Mouse (Mus musculus) gastrocnemius, postnatal 36 days (tissue): ENCODE data around the gene Nars2. TPM values are rescaled to one million over a fixed set of nuclear protein-coding genes. Genes with fewer than 3 reads are reported as not detected.
"Not testable (repeated sequence)": the region's sequence is repeated elsewhere in the genome, so short reads cannot be mapped to it uniquely, and the experiment has no call there.

Experiments
- DNase-seq, 2 experiments: peaks; one replicate each; pipeline ENCODE4 v3.0.0; 2022
- intact Hi-C: fragments of 180-260 bp; cut with DNase I; formaldehyde crosslinking; loops from one replicate; pipeline ENCODE4 v1.15.1; 2025
- long read RNA-seq, 2 experiments: library from polyadenylated mRNA; stranded (forward); transcript quantifications; one replicate each; pipeline ENCODE4 v2.0.0; 2021
- total RNA-seq, 2 experiments: library from RNA; stranded (reverse); gene quantifications; 2 replicates each; pipeline ENCODE4 v1.2.3; 2021

Gene Nars2
- 1 to 10 TPM; 7.1 to 7.2 TPM for total RNA-seq
- long read RNA-seq, experiment 1, partial matches to known transcripts: 0 of 5 reads
- long read RNA-seq, experiment 1, other reads (novel, unspliced or antisense): 2 of 5 reads
- long read RNA-seq, experiment 2, transcript Nars2-201 (14 exons, 3,778 nt): major isoform, 13 of 17 reads
- long read RNA-seq, experiment 2, partial matches to known transcripts: 2 of 17 reads
- long read RNA-seq, experiment 2, other reads (novel, unspliced or antisense): 2 of 17 reads

GRCm38 (mm10) chr7:96951281-96952051 lies at the start of gene Nars2:
Gene Nars2 (plus strand): TSS chr7:96951505.
- intact Hi-C loops: no loop called here
- peak; percentile 81 to 85 for DNase-seq

DNA sequence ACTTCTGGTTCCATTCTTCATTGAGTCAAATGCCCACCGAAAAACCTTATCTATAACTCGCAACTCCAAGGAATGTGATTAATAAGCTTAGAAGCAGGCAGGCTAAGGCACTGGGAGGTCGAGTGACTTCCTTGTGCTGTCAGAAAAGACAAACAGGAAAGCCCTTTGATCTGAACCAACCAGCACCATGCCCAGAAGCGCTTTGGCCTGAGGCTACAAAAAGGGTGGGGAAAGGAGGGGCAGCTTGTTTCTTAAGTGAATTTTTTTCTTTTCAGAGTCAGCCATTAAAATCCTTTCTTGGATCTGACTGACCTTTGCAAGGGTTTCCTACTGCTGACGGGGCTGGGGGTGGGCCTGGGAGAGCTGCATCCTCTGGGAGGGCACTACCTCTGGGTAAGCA lies 49.1 kb upstream of the Nars2 start:
- DNase-seq: no peak
- intact Hi-C loops: no loop called here

GRCm38 (mm10) chr7:96903088-96903985 lies 48.0 kb upstream of the Nars2 start:
- no peak for DNase-seq
- intact Hi-C loops: no loop called here

- intact Hi-C loops: no loop called here
- DNase-seq: no peak
These were observed 46.9 kb upstream of the Nars2 start for GRCm38 (mm10) chr7:96904442-96904841.

DNA sequence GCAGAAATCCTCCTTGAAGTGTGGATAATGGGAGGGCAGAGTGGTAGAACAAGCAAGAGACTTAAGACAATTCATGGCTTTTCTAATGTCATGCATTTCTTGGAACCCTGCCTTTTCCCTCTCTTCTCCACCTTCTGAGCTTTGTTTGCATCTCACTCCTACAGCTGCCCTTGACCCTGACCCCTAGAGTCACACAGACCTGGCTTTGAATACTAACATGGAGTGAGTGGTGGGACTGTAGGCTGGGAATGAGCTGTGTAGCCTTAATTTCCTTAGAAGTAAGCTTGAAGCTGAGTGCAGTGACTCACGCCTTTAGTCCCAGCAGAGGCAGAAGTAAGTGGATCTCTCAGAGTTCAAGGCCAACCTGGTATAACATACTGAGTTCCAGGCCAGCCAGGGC lies 46.4 kb upstream of the Nars2 start:
- no peak for DNase-seq
- intact Hi-C loops: loop anchor here (5.0 kb wide), 1 partner anchor 113 kb away; no protein-coding TSS in a partner anchor

DNA sequence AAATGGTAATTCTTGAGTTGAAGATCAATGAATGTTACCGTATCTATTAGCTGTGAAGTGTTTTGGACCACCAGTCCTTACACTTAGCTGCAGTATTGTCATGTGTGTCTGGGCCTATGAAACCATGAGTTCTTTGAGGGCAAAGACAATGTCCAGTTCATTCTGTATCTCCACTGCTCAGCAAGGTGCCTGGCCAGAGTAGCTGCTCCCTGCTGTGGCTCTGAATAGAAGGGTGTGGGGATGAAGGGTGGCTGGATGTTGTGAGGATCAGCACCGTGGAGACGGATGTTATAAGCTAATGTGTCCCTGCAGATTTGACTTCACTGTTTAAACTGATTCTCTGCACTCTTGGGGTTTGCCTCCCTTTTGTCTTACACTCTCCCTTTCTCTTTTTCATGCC lies 45.9 kb upstream of the Nars2 start:
- no peak for DNase-seq
- intact Hi-C loops: loop anchor here (5.0 kb wide), 1 partner anchor 113 kb away; no protein-coding TSS in a partner anchor

- DNase-seq: no peak
- intact Hi-C loops: loop anchor here (5.0 kb wide), 1 partner anchor 114 kb away; no protein-coding TSS in a partner anchor
These were observed 45.1 kb upstream of the Nars2 start for GRCm38 (mm10) chr7:96906216-96906615.

DNA sequence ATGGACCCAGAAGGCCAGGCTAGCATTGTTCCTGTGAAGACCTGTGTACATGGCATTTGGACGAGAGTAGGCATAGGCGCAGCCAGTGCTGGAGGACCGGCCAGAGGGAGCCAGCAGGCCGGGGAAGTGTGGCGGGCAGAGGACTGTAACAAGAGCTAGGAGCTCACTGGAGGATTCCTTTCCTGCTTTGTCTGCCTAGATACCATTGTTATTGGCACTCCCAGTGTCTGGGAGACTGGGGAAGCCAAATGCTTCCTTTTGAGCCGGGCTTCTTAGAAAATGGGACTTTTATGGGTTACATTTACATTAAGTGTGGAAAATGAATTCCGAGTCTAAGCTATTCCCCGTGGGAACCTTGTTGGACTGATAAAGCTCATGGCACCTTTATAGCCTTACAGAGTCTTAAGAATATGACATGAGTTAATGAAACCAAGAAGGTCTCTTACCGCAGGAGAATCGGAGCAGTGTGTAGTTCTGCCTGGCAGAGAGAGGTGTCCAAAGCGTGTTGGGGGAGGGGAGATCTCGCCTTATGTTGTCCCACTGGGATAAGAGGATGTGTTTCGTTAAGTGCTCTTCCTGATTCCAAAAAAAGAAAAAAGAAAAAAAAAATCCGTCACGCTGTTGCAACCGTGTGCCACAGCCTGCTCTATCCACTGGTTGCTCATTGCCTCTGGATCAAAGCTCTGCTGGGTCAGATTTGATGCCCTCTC lies 43.2 kb upstream of the Nars2 start:
- intact Hi-C loops: loop anchor here (5.0 kb wide), 1 partner anchor 116 kb away; no protein-coding TSS in a partner anchor
- no peak for DNase-seq

DNA sequence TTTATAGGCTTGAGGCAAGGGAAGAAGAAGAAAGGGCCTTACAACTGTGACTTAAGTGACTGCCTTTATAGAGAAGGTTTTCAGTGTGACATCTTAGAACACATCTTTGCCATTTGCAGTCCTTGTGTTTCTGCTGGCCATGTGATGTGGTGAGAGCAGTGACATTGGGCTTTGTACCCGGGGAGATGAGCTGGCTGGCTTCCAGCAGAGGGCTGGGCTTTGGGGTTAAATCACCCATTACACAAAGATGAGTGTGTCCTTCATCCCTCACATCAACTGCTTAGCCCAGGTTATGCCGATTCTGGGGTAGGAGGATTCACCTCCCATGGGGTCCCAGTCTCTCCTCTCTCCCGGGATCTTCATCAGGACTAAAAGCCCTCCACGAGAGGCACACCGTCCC lies 41.4 kb upstream of the Nars2 start:
- intact Hi-C loops: loop anchor here (5.0 kb wide), 1 partner anchor 118 kb away; no protein-coding TSS in a partner anchor
- no peak for DNase-seq

- intact Hi-C loops: no loop called here
- no peak for DNase-seq
These were observed 40.9 kb upstream of the Nars2 start for GRCm38 (mm10) chr7:96910310-96910960.

DNA sequence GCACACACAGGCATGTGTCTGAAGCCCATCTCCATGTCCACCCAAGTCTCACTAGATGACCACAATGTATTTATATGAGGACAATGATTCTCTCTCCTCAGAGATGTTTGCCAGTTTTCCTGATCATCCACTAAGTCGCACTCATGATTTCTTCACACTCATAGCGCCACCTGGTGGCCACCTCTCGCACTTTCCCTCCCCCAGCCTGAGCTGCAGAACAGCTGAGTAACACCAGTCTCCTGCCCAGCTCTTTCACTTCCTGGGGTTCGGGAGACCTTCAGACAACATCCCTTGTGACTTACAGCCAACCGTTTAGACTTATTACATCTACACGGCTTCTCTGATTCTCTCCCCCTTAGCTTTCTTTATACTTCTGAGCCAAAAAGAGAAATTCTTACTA lies 37.3 kb upstream of the Nars2 start:
- intact Hi-C loops: loop anchor here (2.0 kb wide), 2 partner anchors 135 to 395 kb away; no protein-coding TSS in a partner anchor
- peak; percentile 68 to 74 for DNase-seq

- intact Hi-C loops: loop anchor here (2.0 to 5.0 kb wide), 3 partner anchors 137 to 763 kb away; no protein-coding TSS in a partner anchor
- DNase-seq: no peak
These were observed 35.7 kb upstream of the Nars2 start for GRCm38 (mm10) chr7:96915452-96916105.

GRCm38 (mm10) chr7:96920447-96921095 lies 30.7 kb upstream of the Nars2 start:
- DNase-seq: no peak
- intact Hi-C loops: no loop called here

- intact Hi-C loops: no loop called here
- no peak for DNase-seq
These were observed 28.4 kb upstream of the Nars2 start for GRCm38 (mm10) chr7:96922927-96923326.

GRCm38 (mm10) chr7:96943715-96944377 lies 7.5 kb upstream of the Nars2 start:
- intact Hi-C loops: no loop called here
- DNase-seq: no peak

GRCm38 (mm10) chr7:96946501-96946900 lies 4.8 kb upstream of the Nars2 start:
- DNase-seq, intact Hi-C loops: not testable (repeated sequence)

GRCm38 (mm10) chr7:96952094-96952493 lies 789 bp downstream of the Nars2 start:
- no peak for DNase-seq
- intact Hi-C loops: no loop called here

DNA sequence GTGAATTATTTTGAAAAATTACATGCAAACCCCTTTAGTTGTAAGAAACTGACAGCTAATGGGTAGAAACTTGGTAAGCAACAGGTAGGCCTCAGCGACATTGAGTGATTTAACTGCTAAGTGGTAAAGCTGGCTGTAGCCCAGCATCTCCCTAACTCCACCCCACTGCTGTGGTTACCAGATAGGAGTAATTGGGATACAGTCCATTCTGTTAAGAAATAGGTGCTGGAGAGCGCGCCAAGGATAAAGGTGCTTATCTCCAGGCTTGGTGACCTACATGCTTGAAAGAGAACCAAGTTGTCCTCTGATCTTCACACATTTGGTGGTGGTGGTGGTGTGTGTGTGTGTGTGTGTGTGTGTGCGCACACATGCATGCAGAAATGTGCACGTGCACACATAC lies 7.9 kb downstream of the Nars2 start:
- intact Hi-C loops: no loop called here

More for the DNA sequence above, 7.9 kb downstream of the Nars2 start:
- no peak for DNase-seq
